Mouse (Mus musculus): ENCODE results near the gene C130074G19Rik.

The C130074G19Rik gene

DNA sequence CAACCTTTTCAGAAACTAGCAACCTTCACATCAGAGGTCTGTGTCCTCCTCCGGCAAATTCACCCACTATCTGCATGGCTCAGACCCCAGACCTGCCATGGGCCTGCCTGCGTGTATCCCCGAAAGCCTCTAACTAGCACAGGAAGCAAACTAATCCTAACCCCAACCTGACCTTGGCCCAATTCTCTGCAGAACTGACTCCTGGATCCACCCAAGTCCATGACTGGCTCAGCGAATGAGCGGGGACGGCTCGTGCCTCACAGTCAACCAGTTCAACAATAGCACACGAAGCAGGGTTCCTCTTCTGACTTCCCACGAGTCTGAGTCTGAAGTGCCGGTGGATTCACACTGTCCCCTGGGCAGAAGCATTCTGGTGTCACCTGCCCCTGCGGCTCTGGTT, 9.1 kb downstream of the C130074G19Rik start:
- DNase-seq (ENCODE audit: low spot score) = no peak

DNA sequence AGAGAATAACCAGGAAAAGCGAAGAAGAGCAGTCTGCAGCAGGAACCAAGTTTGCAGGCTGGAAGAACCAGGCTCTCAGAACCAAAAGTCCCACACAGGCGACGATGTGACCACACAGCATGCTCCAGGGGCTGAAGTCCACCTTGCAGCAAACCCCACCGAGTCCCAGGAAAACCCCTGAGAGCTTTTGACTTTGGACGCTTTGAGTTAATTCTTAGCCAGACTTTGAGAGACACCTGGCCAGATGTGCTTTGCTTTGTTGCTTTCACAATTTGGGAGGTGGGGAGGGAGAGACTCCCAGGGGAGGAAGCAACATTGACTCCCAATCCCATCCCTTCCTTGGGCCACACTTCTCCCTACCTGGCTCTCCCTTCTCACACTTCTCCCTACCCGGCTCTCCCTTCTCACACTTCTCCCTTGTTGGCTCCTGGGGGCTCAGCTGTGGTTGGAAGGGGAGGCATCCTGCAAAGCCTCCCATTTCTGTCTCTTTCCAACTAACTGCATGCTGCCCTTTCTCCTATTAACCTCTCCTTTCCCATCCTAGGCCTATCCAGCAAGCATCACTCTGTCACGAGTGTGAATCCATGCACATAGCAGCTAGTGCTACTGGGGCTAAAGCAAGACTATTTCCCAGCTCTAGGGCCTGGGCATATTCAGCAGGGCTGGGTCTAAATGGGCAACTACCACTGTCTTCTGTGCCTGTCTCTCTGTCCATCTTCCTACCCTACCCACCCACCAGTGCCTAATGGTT, 10.8 kb downstream of the C130074G19Rik start:
- no peak for DNase-seq (ENCODE audit: low spot score)

DNA sequence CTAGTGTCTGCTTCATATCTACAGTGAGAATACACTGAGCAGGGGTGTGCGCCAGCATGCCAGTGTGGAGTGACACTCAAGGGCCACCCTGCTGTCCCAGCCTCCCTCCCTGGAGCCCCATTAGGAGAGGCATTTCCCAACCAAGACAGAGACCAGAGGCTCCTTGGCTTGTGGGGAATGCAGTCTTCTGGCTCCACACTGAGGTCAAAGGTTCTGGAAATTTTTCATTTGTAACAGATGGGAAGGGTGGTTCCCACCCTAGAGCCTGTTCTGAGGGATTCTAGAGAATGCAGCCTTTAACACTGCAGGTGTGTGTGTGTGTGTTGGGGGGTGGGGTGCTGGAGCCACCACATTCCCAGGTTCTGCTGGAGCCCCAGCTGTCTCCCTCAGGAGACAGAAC, 11.5 kb downstream of the C130074G19Rik start:
- no peak for DNase-seq (ENCODE audit: low spot score)

DNA sequence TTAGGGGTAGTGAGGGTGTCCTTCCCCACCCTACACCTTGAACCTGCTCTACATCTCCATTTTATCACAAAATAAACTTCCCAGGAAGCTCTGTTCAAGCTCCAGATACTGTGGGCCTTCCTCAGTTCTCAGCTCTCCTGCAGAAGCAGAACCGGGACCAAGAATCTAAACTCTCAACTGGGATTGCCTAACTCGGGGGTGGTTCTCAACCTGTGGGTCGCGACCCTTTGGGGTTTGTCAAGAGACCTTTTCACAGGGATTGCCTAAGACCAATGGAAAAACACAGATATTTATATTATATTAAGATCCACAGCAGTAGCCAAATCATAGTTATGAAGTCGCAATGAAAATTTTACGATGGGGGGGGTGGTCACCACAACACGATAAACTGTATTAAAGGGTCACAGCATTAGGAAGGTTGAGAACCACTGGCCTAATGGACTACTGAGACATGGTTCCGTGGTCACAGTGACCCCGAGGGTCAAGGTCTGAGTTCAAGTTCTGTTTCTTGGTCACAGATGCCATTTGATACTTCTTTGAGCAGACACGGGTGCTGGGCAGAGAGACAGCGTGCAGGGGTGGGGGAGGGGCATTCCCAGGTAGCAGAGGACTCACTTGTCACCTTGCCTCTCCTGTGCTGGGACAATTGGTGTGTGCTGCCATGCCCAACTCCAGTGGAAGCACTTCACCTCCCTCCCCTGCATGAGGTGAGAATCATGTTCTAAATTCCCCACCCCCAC, 12.2 kb downstream of the C130074G19Rik start:
- no peak for DNase-seq (ENCODE audit: low spot score)

DNA sequence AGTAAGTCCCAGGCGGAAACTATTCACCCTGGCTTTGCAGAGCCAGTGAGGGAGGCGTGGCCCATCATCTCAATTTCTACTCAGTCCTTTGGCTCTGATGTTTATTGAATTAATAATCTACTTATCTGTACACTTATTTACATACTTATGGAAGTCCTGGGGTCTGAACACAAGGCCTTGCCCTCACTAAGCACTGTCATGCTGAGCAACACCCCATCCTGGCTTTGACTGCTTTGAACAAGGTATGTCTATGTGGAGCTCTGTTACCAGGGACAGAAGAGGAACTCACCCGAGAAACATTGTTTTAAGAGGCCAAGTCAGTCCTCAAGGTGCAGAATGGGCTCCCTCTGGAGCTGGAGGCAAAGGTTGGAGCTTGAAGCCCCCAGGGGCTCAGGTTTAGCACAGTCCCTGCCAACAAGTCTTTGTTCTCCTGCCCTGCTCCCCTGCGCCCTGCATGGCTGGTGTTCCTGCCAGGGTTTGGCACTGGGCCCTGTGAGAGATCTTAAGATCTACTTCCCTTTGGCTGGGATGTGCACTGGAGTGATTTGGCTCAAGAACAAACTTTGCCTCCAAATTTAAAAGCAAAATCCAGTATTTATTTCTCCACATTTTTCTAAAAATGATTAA, 13.0 kb downstream of the C130074G19Rik start:
- peak; percentile 75 for DNase-seq (ENCODE audit: low spot score)

DNA sequence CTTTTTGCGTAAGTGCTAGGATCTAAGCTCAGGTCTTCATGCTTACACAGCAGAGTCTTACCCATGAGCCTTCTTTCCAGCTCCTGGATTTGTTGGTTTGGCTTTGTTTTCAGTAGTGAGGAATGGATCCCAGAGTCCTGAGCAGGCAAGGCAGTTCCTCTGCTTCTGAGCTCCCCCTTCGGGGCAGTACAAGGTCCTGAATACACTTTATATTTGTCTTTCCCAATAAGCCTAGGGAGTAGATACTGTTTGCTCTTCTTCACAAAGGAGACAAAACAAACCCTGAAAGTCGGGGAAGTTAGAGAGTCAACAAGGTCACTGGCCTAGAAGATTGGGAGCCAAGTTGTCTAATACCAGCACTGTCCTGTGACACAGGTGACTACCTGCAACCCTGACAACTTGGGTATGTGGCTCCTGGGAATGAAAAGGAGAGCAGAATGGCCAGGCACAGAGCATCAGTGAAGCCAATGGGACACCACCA, 15.3 kb downstream of the C130074G19Rik start:
- DNase-seq (ENCODE audit: low spot score) = no peak

DNA sequence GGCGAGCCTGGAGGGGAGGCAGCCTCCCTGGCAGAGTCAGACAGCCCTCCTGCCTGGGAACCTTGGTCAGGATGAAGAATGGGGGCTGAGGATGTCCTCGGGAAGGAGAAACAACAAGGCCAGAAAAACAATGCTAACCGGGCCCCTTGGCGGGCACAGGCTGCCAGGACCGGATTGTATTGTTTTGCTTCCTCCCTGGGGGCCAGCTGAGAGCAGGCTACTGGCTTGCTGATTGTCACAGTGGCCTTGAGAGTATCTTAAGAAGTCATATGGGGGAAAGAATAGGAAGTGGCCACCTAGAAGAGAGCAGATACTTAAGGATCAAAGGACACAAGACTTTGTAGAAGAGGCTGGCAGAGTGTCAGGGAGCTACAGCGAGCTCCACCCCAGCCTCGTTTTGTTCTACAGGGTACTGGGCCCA, 18.6 kb downstream of the C130074G19Rik start:
- DNase-seq (ENCODE audit: low spot score) = peak; percentile 58

DNA sequence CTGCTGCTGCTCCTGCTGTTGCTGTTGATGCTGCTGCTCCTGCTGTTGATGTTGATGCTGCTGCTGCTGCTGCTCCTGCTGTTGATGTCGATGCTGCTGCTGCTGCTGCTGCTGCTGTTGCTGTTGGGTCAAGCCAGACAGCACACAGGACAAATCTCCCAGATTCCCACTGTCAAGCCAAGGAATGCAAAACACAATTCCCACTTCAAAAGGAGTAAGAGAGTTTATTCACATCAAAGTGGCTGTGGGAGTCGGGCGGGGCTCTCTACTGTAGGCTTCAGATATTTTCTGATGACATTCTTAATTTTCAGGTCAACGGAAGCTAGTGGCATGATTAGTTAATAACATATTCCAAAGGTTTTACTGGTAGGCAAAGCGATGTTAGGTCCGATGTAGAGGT, 20.4 kb downstream of the C130074G19Rik start:
- DNase-seq (ENCODE audit: low spot score) = no peak

DNA sequence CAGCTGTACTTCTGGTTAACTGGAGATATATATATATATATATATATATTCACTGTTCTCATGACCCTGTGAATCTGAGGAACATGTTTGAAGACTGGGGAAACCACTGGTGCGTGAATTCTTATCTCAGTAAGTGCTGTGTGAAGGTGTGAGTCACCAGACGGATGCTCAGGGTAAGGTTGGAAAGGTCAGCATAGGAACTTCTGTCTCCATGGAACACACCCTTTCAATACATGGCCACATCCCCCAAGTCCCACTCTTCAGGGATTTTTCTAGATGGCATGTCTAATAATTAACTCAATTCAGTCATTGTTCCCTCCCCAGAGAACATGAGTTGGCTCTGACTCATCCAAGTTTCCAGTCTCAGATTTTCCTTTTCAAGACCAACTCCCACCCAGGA, 21.5 kb downstream of the C130074G19Rik start:
- no peak for DNase-seq (ENCODE audit: low spot score)

DNA sequence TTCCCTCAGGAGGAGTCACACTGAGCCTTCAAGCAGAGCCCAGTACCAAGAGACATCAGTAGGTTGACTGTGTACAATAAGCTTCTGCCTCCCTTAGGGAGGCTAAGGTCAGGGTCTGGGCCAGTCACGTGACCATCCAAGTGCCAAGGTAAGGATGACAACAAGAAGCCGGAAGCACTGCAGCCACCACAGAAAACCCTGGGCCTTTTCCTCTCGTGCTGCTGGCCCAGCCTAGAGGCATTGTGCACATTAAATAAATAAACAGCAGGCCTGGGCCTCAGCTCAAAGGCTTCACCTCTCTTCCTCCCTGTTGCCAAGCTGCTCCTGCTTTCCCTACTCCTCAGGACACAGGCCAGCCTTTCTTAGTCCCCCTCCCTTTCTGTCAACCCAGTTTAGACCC, 22.7 kb downstream of the C130074G19Rik start:
- peak; percentile 60 for DNase-seq (ENCODE audit: low spot score)

DNA sequence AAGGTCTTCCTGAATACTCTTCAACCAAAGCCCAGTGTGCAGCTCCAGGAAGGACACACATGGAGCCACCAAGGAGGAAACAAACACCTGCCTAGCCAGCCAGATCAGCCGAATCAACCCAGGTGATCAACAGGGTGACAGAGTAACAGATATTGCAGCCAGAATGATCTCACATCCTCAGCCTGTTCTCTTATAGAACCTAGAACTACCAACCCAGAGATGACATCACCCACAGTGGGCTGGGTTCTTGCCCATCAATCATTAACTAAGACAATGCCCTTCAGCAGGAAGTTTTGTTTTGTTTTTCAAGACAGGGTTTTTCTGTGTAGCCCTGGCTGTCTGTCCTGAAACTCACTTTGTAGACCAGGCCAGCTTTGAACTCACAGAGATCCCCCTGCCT, 24.8 kb downstream of the C130074G19Rik start:
- DNase-seq (ENCODE audit: low spot score) = peak; percentile 57

DNA sequence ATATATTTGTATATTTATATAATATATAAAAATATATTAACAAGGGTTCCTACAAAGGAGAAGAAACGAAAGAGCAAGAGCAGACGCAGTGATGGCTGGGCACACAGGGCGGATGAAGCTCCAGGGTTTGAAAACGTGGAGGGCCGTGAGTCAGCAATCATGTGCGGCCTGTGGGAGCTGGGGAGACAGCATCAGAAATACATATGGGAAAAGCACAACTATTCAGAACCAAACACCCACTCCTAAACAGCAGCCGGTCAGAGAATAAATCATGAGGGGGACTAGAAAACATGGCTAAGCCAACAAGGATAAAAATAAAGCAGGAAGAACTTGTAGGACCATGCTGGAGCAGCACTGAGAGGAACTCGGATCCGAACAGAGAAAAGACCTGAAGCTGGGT, 25.8 kb downstream of the C130074G19Rik start:
- DNase-seq (ENCODE audit: low spot score) = no peak

DNA sequence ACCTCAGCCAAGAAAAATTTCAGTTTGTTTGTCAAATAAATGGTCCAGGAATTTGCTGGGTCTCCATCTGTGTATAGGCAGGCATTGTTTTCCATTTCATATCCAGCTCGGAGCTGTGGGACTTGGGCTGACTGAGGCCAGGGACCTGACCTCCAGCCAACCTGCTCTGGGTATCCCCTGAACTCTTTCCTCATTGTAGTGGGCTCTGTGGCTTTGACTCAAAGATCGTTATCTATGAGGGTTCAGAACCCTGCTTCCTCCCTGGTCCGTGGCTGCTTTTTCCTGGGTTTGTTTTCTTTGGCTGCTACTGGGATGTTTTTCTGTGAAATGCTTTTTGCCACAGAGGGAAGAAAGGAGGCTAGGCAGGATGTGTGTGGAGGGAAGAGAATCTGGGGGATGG, 29.1 kb downstream of the C130074G19Rik start:
- no peak for DNase-seq (ENCODE audit: low spot score)

DNA sequence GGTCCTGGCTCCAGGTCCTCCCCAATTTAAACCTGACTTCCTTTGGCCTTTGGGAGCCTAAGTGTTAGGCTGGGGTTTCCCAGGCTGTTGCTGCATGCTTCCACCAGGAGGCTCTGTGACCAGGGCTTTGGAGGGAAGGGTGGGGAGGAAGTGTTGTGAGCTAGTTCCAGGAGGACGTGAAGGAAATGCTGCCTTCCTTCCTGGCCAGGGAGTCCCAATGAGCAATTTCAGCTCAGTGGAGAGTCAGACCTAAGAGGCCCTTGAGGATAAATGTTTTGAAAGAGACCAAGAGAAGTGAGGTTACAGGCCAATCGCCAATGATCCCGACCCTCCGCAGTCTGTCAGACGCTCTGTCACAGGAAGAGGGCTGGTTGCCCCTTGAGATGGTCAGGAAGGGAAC, 29.7 kb downstream of the C130074G19Rik start:
- DNase-seq (ENCODE audit: low spot score) = peak; percentile 92

DNA sequence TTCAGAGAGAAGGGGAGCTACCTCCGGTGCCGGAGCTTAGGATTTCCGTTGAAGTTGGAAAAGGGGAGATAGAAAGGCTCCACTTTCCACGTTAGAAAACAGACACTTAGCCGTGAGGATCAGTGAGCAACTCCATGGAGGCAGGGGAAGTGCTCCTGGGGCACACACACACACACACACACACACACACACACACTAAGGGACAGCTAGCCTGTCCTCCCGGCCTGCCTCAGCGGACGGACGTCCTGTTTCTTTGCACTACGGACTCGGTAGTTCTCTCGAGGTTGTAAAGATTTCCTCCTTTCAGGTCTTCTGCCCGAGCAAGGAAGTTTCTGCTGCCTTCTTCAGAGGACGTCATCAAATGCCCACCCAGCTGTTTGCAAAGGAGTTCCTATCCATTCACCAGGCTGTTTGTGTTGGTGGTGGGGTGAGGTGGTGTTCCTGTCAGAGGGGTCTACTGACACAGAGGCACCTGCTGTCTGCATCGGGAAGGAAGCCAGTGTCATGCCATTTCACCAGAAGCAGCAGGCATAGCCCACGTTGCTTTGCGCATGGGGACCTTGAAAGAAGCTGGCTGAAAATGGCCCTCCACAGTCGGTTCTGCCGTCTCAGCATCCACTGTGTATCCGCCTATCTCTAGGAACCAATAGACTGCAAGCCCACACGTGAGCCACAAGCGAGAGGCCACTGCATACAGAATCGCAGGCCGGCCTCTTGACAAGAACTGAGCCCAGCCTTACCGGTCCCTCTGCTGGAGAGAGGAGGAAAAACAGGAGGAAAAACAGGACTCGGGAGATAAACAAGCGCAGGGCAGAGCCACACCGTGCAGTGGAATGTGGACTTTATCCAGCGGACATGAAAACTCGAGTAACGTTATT, 31.0 kb downstream of the C130074G19Rik start:
- DNase-seq (ENCODE audit: low spot score) = peak; percentile 94

DNA sequence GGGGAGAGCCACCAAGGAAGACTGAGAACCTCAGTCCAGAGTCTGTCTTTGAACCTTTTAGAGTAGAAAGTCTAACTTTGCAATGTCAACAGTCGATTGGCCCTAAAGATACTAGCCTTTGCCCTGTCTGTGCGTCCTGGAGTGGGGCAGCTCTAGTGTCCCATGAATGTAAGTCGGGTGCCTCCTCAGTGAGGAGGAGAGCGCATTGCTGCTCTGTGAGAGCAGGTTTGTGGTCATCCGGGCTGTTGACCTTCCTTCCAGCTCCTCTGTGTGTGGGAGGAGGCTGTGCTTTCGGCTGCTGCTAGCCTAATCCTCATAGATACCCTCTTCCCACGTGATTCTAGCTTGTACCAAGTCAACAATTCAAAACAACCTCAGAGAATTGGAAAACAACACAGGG, 31.9 kb downstream of the C130074G19Rik start:
- DNase-seq (ENCODE audit: low spot score) = no peak

DNA sequence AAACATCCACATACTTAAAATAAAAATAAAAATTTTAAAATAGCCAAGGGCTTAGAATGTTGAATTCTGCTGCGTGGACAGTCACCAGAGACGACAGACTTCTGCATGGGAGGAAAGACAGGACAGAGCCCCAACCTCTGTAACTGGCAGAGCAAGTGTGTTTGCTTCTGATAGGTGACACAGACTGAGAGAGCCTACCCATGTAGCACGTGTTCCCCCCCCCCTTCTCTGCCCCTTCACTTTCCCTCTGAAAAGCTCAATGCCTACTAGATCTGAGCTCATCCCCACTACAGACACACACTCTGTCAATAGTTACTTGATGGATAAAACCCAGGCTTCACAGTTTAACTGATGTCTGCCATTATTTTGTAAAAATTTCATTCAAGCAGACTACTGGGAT, 36.0 kb downstream of the C130074G19Rik start:
- no peak for DNase-seq (ENCODE audit: low spot score)

DNA sequence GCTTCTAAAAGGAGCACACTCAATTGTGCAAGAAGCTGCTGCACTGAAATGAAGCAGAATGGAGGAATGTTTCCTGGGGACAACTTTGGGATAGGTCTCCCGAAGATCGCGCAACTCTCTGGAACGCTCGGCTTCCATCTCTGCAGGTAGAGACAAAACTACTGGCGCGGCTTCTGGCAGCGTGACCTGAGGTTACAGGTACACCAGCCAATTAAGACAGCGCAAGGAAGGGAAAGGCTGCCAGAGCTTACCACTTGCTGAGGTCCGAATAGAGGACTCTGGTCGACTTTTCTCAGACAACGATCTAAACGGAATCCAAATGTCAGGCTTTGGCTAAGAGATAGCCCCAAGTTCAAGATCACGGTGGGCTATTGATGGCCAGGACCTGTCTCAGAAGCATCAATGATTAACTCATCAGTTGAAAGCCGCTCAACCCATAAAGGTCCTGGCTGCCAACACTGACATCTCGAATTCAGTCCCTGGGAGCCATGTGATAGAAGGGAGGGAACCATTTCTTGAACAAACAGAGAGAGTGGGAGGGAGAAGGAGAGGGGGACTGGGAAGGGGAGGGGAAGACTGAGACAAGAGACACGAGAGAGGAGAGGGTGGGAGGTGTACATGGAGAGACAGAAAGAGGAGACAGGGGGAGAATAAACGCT, 36.8 kb downstream of the C130074G19Rik start, which contains the start of gene Marc2:
Gene Marc2 (minus strand): TSS at position 360 of the 659 bp plus-strand sequence.
- no peak for DNase-seq (ENCODE audit: low spot score)

DNA sequence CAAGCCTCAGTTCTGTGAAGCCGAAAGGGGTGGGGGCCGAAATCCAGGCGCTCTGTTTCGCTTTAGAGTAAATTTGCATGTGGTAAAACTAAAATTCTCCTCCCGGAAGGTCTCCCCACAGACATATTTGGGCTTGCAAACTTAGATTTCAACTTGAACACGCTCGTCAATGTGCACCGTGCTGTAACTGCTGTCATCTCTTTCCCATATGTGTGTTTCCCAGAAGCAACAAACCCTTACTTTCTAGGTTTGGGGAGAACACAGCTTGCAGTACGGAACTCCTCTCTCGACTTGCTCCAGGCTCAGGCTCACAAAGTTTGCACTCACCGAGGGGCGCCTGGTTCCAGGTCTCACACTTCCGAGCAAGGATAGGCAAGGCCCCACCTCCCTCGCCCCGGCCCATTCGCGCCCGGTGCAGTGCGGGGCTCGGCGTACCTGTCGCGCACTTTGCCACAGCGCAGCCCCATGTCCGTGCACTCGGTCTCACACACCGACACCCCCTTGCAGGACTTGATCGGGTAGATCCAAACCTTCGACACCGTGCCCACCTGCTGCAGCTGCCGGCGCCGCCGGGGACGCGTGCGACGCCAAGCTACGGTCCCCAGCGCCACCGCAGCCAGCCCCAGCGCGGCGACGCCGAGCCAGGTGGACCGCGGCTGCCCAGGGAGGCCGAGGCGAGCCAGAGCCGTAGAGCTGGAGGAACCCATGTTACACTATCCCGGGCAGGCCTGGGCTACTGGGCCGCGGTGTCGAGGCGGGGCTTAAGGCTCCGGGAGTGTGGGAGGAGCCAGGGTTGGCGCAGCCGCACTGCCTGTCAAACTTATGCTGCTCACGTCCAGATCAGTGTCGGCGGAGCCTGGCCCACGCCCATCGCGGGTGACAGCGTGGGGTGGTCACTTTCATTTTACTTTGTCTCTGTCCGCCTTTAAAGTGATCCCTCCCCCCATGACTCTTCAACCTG, 37.6 kb downstream of the C130074G19Rik start:
- peak; percentile 94 for DNase-seq (ENCODE audit: low spot score)

Measured in lung, postnatal 25 days (tissue).